Mouse (Mus musculus): ENCODE measurements around the gene Kazald1. TPM values are rescaled to one million over a fixed set of nuclear protein-coding genes. Genes with fewer than 3 reads are reported as not detected.

The Kazald1 gene
- polyA plus RNA-seq, 1 experiment from 2014 or later = 0.50 TPM

DNA sequence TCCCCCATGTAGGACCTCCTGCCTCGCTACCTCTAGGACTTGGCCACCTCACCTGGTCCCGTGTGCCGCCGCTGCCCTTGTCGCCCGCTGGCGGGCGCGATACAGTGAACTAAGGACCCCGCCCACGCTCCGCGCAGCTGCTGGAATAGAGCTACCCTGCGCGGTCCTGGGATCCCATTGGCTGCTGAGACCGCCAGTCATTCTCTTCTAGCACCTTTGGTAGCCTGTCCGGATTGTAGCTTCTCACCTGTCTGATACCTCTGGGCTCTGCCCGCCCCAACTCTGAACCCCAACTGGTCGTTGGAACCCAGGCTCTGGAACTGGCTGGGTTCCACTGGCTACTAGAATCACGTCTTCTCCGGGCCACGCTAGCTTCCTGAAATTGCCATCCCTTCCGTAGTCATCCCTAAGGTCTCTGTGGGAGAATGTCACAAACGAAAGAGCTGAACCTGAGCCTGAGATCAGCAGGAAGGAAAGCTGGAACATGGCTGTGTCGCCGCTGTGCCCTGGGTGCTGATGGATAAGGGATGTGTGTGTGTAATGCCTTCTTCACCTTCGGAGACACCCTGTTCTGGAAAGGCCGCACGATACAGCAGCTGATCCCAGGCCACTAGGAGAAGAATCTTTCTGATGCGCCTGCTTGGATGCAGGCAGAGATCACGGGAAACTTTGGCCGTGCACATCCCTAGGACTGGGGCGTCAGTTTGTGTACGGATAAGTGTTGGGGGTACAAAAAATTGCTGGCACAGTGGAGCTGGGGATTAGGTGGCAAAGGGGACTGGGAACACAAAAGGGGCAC is 28.3 kb upstream of the Kazald1 start:
- peak; percentile 78 for DNase-seq (ENCODE audit: low spot score)
- peak overlapping the region; percentile 42; the same call in 1 of the 2 replicates for H3K27ac ChIP-seq (ENCODE audit: low read depth, low read length)
- ATAC-seq (ENCODE audit: insufficient read depth, low FRiP score, low TSS enrichment) = peak; percentile 62; the same call in 1 of the 2 replicates
- no peaks in the 10 kb centered on the region for H3K36me3 ChIP-seq (ENCODE audit: control insufficient read depth, insufficient read depth, low read length)
- no peaks in the 10 kb centered on the region for H3K9me3 ChIP-seq (ENCODE audit: control insufficient read depth, low read length)
- WGBS = 2% methylated on average over 34 of the region's 34 CpGs
- peak overlapping the region; percentile 73 for H3K4me2 ChIP-seq (ENCODE audit: low read depth)
- peak overlapping the region; percentile 56 for H3K9ac ChIP-seq (ENCODE audit: low read length)
- H3K4me1 ChIP-seq (ENCODE audit: control insufficient read depth, insufficient read depth, low read length) = peaks cover 5% of the 10 kb centered on the region
- peak overlapping the region; percentile 41 for H3K4me3 ChIP-seq (ENCODE audit: low read depth, low read length)
- H3K27me3 ChIP-seq (ENCODE audit: control insufficient read depth, insufficient read depth, low read length) = peaks cover 20% of the 10 kb centered on the region

DNA sequence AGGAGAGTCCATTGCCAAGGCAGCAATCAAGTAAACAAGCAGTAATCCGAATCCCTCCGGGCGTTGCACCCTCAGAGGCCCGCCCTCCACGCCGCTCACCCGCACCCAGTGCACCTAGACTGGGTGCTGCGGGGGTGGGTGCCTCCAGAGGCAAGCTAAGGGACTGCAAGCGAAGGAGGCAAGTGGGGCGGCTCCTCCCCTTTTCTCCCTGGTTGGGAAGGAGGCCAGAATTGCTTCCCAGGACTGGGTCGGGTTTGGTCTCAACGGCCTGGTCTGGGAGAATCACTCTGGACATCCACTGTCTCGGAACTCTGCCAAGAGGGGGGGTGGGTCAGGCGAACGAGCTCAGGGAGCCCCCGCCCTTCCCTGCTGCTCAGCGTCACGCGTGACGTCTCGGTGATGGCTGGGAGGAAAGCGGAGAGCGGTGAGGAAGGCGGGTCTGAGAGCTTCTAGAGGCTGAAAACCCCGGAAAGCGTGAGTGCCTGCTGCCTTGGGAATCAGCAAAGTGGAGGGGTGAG is 27.6 kb upstream of the Kazald1 start, which contains the start of gene Sfxn3:
Sfxn3 (plus strand) TSS at position 87 of the 518 bp plus-strand sequence.
- H3K27ac ChIP-seq (ENCODE audit: low read depth, low read length) = peak within 1 kb of the TSS; percentile 42; the same call in 1 of the 2 replicates
- peaks cover 5% of the 10 kb centered on the region for H3K4me1 ChIP-seq (ENCODE audit: control insufficient read depth, insufficient read depth, low read length)
- no peaks in the 10 kb centered on the region for H3K9me3 ChIP-seq (ENCODE audit: control insufficient read depth, low read length)
- WGBS = under 1% methylated on average over 25 of the region's 26 CpGs
- H3K27me3 ChIP-seq (ENCODE audit: control insufficient read depth, insufficient read depth, low read length) = peaks cover 20% of the 10 kb centered on the region
- H3K36me3 ChIP-seq (ENCODE audit: control insufficient read depth, insufficient read depth, low read length) = no peaks in the 10 kb centered on the region
- ATAC-seq (ENCODE audit: insufficient read depth, low FRiP score, low TSS enrichment) = peak; percentile 81
- peak within 1 kb of the TSS; percentile 41 for H3K4me3 ChIP-seq (ENCODE audit: low read depth, low read length)
- peak within 1 kb of the TSS; percentile 73 for H3K4me2 ChIP-seq (ENCODE audit: low read depth)
- DNase-seq (ENCODE audit: low spot score) = peak; percentile 81
- peak within 1 kb of the TSS; percentile 56 for H3K9ac ChIP-seq (ENCODE audit: low read length)

DNA sequence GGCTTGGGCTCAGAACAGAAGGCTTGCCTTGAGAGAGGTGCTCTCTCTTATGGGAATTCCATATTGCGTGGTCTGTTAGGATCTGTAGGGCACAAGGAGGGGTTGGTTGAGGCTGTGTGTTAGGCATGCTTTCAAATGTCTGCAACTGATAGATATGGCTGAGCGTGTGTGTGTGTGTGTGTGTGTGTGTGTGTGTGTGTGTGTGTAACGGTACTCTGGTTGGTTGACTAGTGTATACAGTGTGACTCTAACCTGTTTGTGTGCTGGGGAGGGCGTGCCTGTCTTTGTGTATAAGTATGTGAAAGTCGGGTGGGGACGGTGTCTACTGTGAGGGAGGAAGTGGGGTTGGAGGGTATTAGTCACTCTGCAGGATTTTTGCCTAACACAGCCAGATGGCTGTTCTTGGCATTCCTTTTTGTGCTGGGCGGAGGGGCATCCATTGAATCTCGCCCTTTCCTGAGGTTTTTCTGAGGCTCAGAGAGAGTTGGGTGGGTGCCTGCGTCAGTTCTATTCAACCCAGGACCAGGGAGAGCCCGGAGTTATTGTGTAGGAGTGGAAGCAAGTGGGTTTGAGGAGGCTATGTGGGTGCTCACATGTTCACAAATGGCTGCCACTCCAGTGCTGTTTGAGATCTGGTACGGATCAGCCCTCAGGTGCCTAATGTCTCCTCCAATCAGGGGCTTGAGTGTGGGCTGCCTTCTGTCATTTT is 27.0 kb upstream of the Kazald1 start:
- 60% methylated on average over 11 of the region's 11 CpGs for whole genome bisulfite sequencing
- DNase-seq (ENCODE audit: low spot score) = no peak

GRCm38 (mm10) chr19:45048644-45049365 is 26.2 kb upstream of the Kazald1 start:
- H3K9me3 ChIP-seq (ENCODE audit: control insufficient read depth, low read length) = no peaks in the 10 kb centered on the region
- H3K9ac ChIP-seq (ENCODE audit: low read length) = no peak overlapping the region
- H3K4me2 ChIP-seq (ENCODE audit: low read depth) = peak overlapping the region; percentile 73; the same call in 1 of the 2 replicates
- peaks cover 5% of the 10 kb centered on the region for H3K4me1 ChIP-seq (ENCODE audit: control insufficient read depth, insufficient read depth, low read length)
- H3K27me3 ChIP-seq (ENCODE audit: control insufficient read depth, insufficient read depth, low read length) = peaks cover 20% of the 10 kb centered on the region
- ATAC-seq (ENCODE audit: insufficient read depth, low FRiP score, low TSS enrichment) (no peak), DNase-seq (ENCODE audit: low spot score) (no peak)
- H3K27ac ChIP-seq (ENCODE audit: low read depth, low read length) = no peak overlapping the region
- no peak overlapping the region; the same call in 1 of the 2 replicates for H3K4me3 ChIP-seq (ENCODE audit: low read depth, low read length)
- H3K36me3 ChIP-seq (ENCODE audit: control insufficient read depth, insufficient read depth, low read length) = no peaks in the 10 kb centered on the region
- 83% methylated on average over 12 of the region's 12 CpGs for WGBS

More for the DNA sequence above, 27.0 kb upstream of the Kazald1 start:
- peak overlapping the region; percentile 56 for H3K9ac ChIP-seq (ENCODE audit: low read length)
- ATAC-seq (ENCODE audit: insufficient read depth, low FRiP score, low TSS enrichment) = peak; percentile 36
- H3K4me2 ChIP-seq (ENCODE audit: low read depth) = peak overlapping the region; percentile 73
- 0 out of 2 replicates have a peak overlapping the region, but pooled peaks have one; percentile 42 for H3K27ac ChIP-seq (ENCODE audit: low read depth, low read length)
- H3K9me3 ChIP-seq (ENCODE audit: control insufficient read depth, low read length) = no peaks in the 10 kb centered on the region
- peaks cover 20% of the 10 kb centered on the region for H3K27me3 ChIP-seq (ENCODE audit: control insufficient read depth, insufficient read depth, low read length)
- H3K36me3 ChIP-seq (ENCODE audit: control insufficient read depth, insufficient read depth, low read length) = no peaks in the 10 kb centered on the region
- peaks cover 5% of the 10 kb centered on the region for H3K4me1 ChIP-seq (ENCODE audit: control insufficient read depth, insufficient read depth, low read length)
- peak overlapping the region; percentile 41 for H3K4me3 ChIP-seq (ENCODE audit: low read depth, low read length)

GRCm38 (mm10) chr19:45049523-45049922 is 25.5 kb upstream of the Kazald1 start:
- no peak overlapping the region for H3K4me3 ChIP-seq (ENCODE audit: low read depth, low read length)
- H3K4me2 ChIP-seq (ENCODE audit: low read depth) = no peak overlapping the region
- peaks cover 5% of the 10 kb centered on the region for H3K4me1 ChIP-seq (ENCODE audit: control insufficient read depth, insufficient read depth, low read length)
- no peaks in the 10 kb centered on the region for H3K36me3 ChIP-seq (ENCODE audit: control insufficient read depth, insufficient read depth, low read length)
- no peak for DNase-seq (ENCODE audit: low spot score)
- WGBS = 87% methylated on average over 9 of the region's 9 CpGs
- H3K27ac ChIP-seq (ENCODE audit: low read depth, low read length) = no peak overlapping the region
- H3K9me3 ChIP-seq (ENCODE audit: control insufficient read depth, low read length) = no peaks in the 10 kb centered on the region
- no peak overlapping the region for H3K9ac ChIP-seq (ENCODE audit: low read length)
- H3K27me3 ChIP-seq (ENCODE audit: control insufficient read depth, insufficient read depth, low read length) = peaks cover 17% of the 10 kb centered on the region
- no peak for ATAC-seq (ENCODE audit: insufficient read depth, low FRiP score, low TSS enrichment)

DNA sequence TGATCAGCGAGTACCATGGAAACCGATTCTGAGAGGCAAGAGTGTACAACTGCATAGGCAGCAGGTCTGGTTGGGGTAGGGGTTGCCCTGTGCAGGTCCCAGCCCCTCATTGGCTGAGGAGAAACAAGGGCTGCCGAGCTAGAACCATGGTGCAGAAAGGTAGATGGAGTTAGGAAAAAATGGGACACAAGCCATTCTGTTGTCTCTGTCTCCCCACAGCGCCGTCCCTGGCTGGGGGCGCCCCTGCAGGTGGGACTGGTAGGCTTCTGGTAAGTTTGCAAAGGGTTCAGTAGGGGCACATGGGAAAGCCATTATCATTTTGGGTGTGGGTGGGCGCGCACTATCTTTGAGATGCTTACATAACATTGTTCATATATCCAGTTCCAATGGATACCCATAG is 21.6 kb upstream of the Kazald1 start:
- Histone ChIP-seq H3K4me3 (ENCODE audit: low read depth, low read length) (no peak overlapping the region), H3K9me3 (ENCODE audit: control insufficient read depth, low read length) (no peaks in the 10 kb centered on the region), H3K9ac (ENCODE audit: low read length) (no peak overlapping the region), H3K27ac (ENCODE audit: low read depth, low read length) (no peak overlapping the region), H3K27me3 (ENCODE audit: control insufficient read depth, insufficient read depth, low read length) (no peaks in the 10 kb centered on the region), H3K36me3 (ENCODE audit: control insufficient read depth, insufficient read depth, low read length) (no peaks in the 10 kb centered on the region), H3K4me2 (ENCODE audit: low read depth) (no peak overlapping the region), H3K4me1 (ENCODE audit: control insufficient read depth, insufficient read depth, low read length) (0 out of 2 replicates have a peak, but pooled peaks cover 5% of the 10 kb centered on the region)
- WGBS = 92% methylated on average over 8 of the region's 8 CpGs
- DNase-seq (ENCODE audit: low spot score) (no peak), ATAC-seq (ENCODE audit: insufficient read depth, low FRiP score, low TSS enrichment) (no peak)

- no peak overlapping the region for H3K9ac ChIP-seq (ENCODE audit: low read length)
- H3K27ac ChIP-seq (ENCODE audit: low read depth, low read length) = no peak overlapping the region
- H3K9me3 ChIP-seq (ENCODE audit: control insufficient read depth, low read length) = no peaks in the 10 kb centered on the region
- WGBS = 84% methylated on average over 6 of the region's 6 CpGs
- ATAC-seq (ENCODE audit: insufficient read depth, low FRiP score, low TSS enrichment) (no peak), DNase-seq (ENCODE audit: low spot score) (no peak)
- H3K36me3 ChIP-seq (ENCODE audit: control insufficient read depth, insufficient read depth, low read length) = no peaks in the 10 kb centered on the region
- no peaks in the 10 kb centered on the region for H3K27me3 ChIP-seq (ENCODE audit: control insufficient read depth, insufficient read depth, low read length)
- H3K4me3 ChIP-seq (ENCODE audit: low read depth, low read length) = no peak overlapping the region
- 0 out of 2 replicates have a peak, but pooled peaks cover 5% of the 10 kb centered on the region for H3K4me1 ChIP-seq (ENCODE audit: control insufficient read depth, insufficient read depth, low read length)
- no peak overlapping the region for H3K4me2 ChIP-seq (ENCODE audit: low read depth)
These were observed 19.9 kb upstream of the Kazald1 start for GRCm38 (mm10) chr19:45054892-45055690.

All from neural tube, embryonic 11.5 days (tissue).